Mouse (Mus musculus): ENCODE results near the gene Stac3. TPM values are rescaled to one million over a fixed set of nuclear protein-coding genes. Genes with fewer than 3 reads are reported as not detected.

Stac3 gene
- polyA plus RNA-seq, 1 experiment from 2014 or later, result 1.5 TPM

- Histone ChIP-seq H3K4me2 (replicated peaks) (peak overlapping the region; percentile 95), H3K9me3 (no peaks in the 10 kb centered on the region), H3K9ac (replicated peaks) (peak overlapping the region; percentile 91), H3K27me3 (peaks cover 11% of the 10 kb centered on the region; the same call in 1 of the 2 replicates), H3K4me1 (peaks cover 69% of the 10 kb centered on the region), H3K4me3 (peak overlapping the region; percentile 51), H3K36me3 (no peaks in the 10 kb centered on the region), H3K27ac (replicated peaks) (peak overlapping the region; percentile 99)
- peak; percentile 5; the same call in 1 of the 2 replicates for ATAC-seq (replicated peaks)
- under 1% methylated on average over 46 of the region's 46 CpGs for WGBS
Observed at GRCm38 (mm10) chr10:127511634-127512306, 10.3 kb downstream of the Stac3 start.

DNA sequence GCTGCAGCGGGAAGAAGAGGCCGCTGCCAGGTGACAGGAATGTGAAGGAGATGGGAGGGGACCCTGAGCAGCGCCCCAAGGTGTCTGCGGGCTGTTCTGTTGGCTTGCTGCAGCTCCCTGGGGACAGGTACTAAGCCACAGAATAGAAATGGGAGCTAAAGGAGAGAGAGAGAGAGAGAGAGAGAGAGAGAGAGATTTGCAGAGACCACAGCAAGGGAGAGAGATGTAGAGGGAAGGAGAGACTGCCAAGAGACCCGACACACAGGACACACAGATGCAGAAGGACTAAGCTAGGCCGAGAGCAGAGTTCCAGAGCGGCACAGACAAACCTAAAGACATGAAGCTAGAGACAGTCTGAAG lies 10.8 kb downstream of the Stac3 start:
- Histone ChIP-seq H3K9me3 (no peaks in the 10 kb centered on the region), H3K4me3 (peak overlapping the region; percentile 51), H3K27me3 (peaks cover 11% of the 10 kb centered on the region; the same call in 1 of the 2 replicates), H3K27ac (replicated peaks) (peak overlapping the region; percentile 99), H3K36me3 (no peaks in the 10 kb centered on the region), H3K4me2 (replicated peaks) (peak overlapping the region; percentile 95), H3K9ac (replicated peaks) (peak overlapping the region; percentile 91), H3K4me1 (peaks cover 69% of the 10 kb centered on the region)
- no peak for ATAC-seq (replicated peaks)
- 5% methylated on average over 7 of the region's 7 CpGs for WGBS

- peak; percentile 12 for ATAC-seq (replicated peaks)
- H3K9me3 ChIP-seq, result no peaks in the 10 kb centered on the region
- WGBS, result under 1% methylated on average over 27 of the region's 27 CpGs
- peaks cover 69% of the 10 kb centered on the region for H3K4me1 ChIP-seq
- H3K4me3 ChIP-seq, result peak overlapping the region; percentile 51
- H3K36me3 ChIP-seq, result peaks cover 3% of the 10 kb centered on the region
- peak overlapping the region; percentile 91 for H3K9ac ChIP-seq (replicated peaks)
- H3K4me2 ChIP-seq (replicated peaks), result peak overlapping the region; percentile 95
- peak overlapping the region; percentile 99 for H3K27ac ChIP-seq (replicated peaks)
- peaks cover 11% of the 10 kb centered on the region; the same call in 1 of the 2 replicates for H3K27me3 ChIP-seq
Observed at GRCm38 (mm10) chr10:127512813-127513212, 11.3 kb downstream of the Stac3 start.

DNA sequence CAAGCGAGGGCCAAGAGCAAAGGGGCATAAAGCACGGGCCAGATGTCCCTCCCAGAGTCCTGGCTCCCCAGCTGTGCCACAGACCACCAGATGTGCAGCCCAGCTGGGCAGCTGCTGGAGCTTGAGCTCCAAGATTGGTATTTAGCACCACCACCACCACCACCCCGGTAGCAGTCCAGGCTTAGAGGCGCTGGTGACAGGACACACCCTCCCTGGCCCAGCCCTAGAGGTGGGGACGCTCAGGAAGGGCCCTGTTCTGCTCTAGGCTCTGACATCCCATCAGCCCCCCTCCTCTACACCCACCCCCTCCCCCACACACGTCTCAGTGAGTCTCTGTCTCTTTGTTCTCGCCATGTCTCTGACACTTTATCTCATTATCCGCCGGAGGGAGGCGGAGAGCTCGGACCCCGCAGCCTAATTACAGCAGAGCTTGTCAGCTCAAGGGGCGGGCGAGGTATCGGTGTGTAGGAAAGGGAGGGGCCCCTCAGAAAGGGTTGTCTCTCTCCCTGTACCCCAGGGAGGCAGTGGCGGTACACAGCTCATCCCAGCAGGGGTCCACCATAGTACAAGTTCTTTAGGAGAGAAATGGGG lies 12.1 kb downstream of the Stac3 start:
- H3K4me2 ChIP-seq (replicated peaks), result peak overlapping the region; percentile 95
- peaks cover 15% of the 10 kb centered on the region; the same call in 1 of the 2 replicates for H3K27me3 ChIP-seq
- 1% methylated on average over 16 of the region's 16 CpGs for WGBS
- H3K4me1 ChIP-seq, result peaks cover 61% of the 10 kb centered on the region
- no peaks in the 10 kb centered on the region for H3K9me3 ChIP-seq
- peak overlapping the region; percentile 99 for H3K27ac ChIP-seq (replicated peaks)
- peak overlapping the region; percentile 37; the same call in 1 of the 2 replicates for H3K9ac ChIP-seq (replicated peaks)
- peaks cover 11% of the 10 kb centered on the region for H3K36me3 ChIP-seq
- ATAC-seq (replicated peaks), result no peak
- H3K4me3 ChIP-seq, result peak overlapping the region; percentile 51

GRCm38 (mm10) chr10:127514111-127514698 lies 12.7 kb downstream of the Stac3 start:
- H3K36me3 ChIP-seq, result peaks cover 11% of the 10 kb centered on the region
- peaks cover 55% of the 10 kb centered on the region for H3K4me1 ChIP-seq
- no peak for ATAC-seq (replicated peaks)
- no peak overlapping the region for H3K4me3 ChIP-seq
- no peak overlapping the region for H3K27ac ChIP-seq (replicated peaks)
- no peaks in the 10 kb centered on the region for H3K9me3 ChIP-seq
- H3K9ac ChIP-seq (replicated peaks), result no peak overlapping the region
- H3K27me3 ChIP-seq, result peaks cover 15% of the 10 kb centered on the region; the same call in 1 of the 2 replicates
- peak overlapping the region; percentile 95 for H3K4me2 ChIP-seq (replicated peaks)
- 12% methylated on average over 13 of the region's 13 CpGs for WGBS

DNA sequence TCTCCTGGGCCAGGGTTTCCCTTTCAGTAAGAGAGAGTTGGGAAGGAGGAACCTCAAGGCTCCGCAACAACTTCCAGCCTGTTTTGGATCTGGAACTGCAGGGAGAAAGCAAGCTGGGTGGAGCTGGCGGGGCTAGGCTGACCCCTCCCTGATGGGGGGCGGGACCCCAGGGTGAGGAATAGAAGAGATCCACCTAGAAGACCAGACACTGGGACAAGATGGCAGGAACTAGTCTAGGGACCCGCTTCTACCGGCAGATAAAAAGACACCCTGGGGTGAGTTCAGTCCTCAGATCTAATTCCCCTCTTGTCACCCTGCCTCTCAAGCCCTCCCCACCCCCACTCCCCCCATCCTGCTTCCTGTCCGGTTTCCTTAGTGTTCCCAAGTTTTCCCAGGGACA lies 13.3 kb downstream of the Stac3 start, which contains the start of gene Ndufa4l2:
Gene Ndufa4l2, plus strand, starts transcription at position 204 of the 400 bp plus-strand sequence.
- Histone ChIP-seq H3K4me2 (replicated peaks) (peak within 1 kb of the TSS; percentile 95), H3K27ac (replicated peaks) (no peak within 1 kb of the TSS; the same call in 1 of the 2 replicates), H3K27me3 (peaks cover 15% of the 10 kb centered on the region; the same call in 1 of the 2 replicates), H3K36me3 (peaks cover 11% of the 10 kb centered on the region), H3K9ac (replicated peaks) (0 out of 2 replicates have a peak within 1 kb of the TSS, but pooled peaks have one; percentile 37), H3K4me3 (peak within 1 kb of the TSS; percentile 51; the same call in 1 of the 2 replicates), H3K9me3 (no peaks in the 10 kb centered on the region), H3K4me1 (peaks cover 49% of the 10 kb centered on the region)
- no peak for ATAC-seq (replicated peaks)
- 27% methylated on average over 6 of the region's 6 CpGs for WGBS

DNA sequence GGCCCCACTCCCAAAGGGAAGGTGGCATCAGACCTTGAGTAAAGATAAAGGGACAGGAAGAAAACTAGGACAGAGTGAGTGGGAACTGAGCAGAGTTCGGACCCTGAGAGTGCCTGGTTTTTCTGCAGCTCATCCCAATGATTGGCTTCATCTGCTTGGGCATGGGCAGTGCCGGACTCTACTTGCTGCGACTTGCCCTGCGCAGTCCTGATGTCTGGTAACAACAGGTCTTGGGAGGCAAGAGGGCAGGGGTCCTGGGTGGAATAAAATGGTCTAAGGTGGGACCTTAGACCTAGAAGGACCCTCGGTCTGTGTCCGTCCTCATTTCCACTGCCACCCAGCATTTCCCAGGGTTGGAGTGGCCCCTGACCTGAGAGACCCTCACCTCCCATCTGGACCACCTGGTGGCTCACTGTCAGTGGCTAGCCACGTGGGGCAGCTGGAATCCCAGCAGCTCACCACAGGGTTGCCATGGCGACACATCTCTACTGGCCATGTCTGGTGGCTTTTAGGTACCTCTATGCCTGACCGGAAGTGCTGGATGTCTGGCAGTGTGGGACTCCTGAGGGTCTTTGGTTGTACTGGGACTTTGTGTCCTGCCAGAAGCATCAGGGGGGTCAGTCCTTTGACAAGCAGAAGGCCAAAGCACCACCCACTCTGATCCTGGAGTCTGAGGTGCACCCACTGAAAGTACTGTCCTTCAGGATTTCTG lies 13.9 kb downstream of the Stac3 start:
- no peak overlapping the region for H3K4me2 ChIP-seq (replicated peaks)
- peaks cover 42% of the 10 kb centered on the region for H3K4me1 ChIP-seq
- H3K4me3 ChIP-seq, result no peak overlapping the region
- peaks cover 15% of the 10 kb centered on the region; the same call in 1 of the 2 replicates for H3K27me3 ChIP-seq
- no peak overlapping the region for H3K9ac ChIP-seq (replicated peaks)
- 32% methylated on average over 9 of the region's 9 CpGs for WGBS
- H3K9me3 ChIP-seq, result no peaks in the 10 kb centered on the region
- H3K36me3 ChIP-seq, result peaks cover 11% of the 10 kb centered on the region
- H3K27ac ChIP-seq (replicated peaks), result no peak overlapping the region
- no peak for ATAC-seq (replicated peaks)

DNA sequence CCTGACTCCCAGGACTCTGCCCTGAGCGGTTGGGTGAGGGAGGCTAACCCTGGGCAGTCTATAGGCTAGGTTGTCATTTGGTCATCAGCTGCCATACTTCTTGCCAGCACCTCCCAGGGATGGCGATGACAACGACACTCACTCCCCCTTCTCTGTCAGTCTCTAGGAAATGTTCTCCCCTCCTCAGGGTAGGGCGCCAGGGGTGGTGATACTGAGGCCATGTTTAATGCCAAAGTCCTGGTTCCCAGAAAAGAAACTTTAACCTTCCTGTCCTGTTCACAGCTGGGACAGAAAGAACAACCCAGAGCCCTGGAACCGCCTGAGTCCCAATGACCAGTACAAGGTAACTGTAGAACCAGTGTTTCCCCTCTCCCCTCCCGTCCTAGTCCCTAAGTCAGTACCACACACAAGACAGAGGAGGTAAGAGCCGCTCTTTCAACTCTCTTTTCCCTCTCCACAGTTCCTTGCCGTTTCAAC lies 14.5 kb downstream of the Stac3 start:
- Histone ChIP-seq H3K27me3 (peaks cover 15% of the 10 kb centered on the region; the same call in 1 of the 2 replicates), H3K27ac (replicated peaks) (no peak overlapping the region), H3K4me3 (no peak overlapping the region), H3K4me1 (peaks cover 42% of the 10 kb centered on the region), H3K9me3 (no peaks in the 10 kb centered on the region), H3K36me3 (peaks cover 11% of the 10 kb centered on the region), H3K4me2 (replicated peaks) (no peak overlapping the region), H3K9ac (replicated peaks) (no peak overlapping the region)
- no peak for ATAC-seq (replicated peaks)
- 25% methylated on average over 8 of the region's 8 CpGs for WGBS

DNA sequence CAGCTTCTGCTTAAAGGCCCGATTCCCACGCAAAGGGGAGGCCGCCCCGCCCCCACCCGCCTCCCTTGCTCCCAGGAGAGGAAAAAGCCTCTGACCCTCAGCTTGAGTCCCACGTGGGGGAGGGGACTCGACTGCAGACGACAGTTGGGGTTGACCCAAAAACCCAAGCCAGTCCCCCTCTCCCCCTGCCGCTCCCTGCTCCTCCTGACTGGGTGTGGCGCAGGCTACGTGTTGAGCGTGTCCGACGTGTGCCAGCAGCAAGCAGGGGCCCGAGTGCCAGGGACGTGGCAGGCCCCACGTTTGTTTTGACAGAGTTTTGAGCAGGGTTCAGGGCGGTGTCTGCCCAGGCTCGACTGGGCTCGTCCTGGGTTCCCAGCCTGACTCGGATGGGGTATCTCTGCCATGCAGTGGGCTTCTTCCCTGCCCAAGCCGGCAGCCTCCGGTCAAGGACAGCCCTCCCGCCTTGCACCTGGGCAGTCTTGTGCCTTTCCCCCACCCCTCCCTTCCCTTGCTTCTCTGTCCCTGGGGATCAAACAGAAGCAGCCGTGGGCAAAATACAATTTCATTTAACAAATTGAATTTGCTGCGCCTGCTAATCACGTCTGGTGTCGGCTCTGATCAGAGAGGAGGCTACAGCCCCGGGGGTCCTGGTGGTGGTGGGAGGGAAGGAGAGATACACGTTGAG lies 15.2 kb downstream of the Stac3 start:
- Histone ChIP-seq H3K9ac (replicated peaks) (no peak overlapping the region), H3K36me3 (peaks cover 11% of the 10 kb centered on the region), H3K4me1 (peaks cover 42% of the 10 kb centered on the region), H3K9me3 (no peaks in the 10 kb centered on the region), H3K27me3 (peaks cover 15% of the 10 kb centered on the region; the same call in 1 of the 2 replicates), H3K4me2 (replicated peaks) (no peak overlapping the region), H3K4me3 (no peak overlapping the region), H3K27ac (replicated peaks) (no peak overlapping the region)
- ATAC-seq (replicated peaks), result no peak
- WGBS, result 12% methylated on average over 30 of the region's 30 CpGs

DNA sequence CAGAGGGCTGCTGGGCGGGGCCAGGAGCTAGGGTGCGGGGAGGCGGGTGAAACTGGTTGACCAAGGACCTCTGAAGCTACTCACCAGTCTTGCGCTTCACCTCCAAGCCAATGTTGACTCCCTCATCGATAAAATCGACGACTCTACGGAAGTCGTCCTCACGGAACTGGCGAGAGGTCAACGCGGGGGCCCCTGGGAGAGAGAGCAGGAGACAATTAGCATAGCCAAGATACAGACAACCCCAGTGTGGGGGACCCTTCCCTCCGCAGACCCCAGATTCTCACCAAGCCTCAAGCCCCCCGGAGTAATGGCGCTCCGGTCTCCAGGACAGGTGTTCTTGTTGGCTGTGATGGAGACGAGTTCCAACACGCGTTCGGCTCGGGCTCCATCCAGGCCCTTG lies 16.5 kb downstream of the Stac3 start:
- no peaks in the 10 kb centered on the region for H3K9me3 ChIP-seq
- peaks cover 11% of the 10 kb centered on the region for H3K36me3 ChIP-seq
- ATAC-seq (replicated peaks), result no peak
- no peak overlapping the region for H3K27ac ChIP-seq (replicated peaks)
- peaks cover 15% of the 10 kb centered on the region; the same call in 1 of the 2 replicates for H3K27me3 ChIP-seq
- H3K4me3 ChIP-seq, result no peak overlapping the region
- peaks cover 34% of the 10 kb centered on the region for H3K4me1 ChIP-seq
- 95% methylated on average over 22 of the region's 22 CpGs for WGBS
- H3K4me2 ChIP-seq (replicated peaks), result no peak overlapping the region
- no peak overlapping the region for H3K9ac ChIP-seq (replicated peaks)

DNA sequence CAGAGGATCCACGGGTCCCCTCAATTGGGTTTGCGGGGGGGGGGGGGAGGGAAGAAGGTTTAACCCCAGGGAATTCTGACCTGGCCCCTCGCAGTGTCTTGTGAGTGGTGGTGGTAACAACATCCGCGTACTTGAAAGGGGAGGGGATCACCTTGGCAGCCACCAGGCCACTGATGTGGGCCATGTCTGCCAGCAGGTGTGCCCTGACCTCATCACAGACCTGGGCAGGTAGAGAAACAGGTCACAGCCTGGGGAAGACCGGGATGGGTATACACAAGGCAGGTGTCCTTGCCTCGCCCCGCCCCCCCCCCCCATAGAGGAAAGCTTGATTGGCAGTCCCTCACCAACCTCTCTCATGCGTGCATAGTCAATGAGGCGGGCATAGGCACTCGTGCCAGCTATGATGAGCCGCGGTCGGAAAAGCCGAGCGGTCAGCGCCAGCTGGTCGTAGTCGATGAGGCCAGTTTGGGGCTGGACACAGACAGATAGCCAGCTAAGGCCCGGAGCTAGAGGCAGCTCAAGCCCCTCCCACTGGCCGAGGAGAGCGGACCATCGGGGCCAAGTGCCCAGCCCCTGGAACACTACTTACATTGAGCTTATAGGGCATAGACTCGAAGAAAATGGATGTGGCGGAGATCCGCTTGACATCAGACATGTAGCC lies 17.7 kb downstream of the Stac3 start:
- peaks cover 11% of the 10 kb centered on the region for H3K36me3 ChIP-seq
- no peak overlapping the region for H3K4me3 ChIP-seq
- no peak overlapping the region for H3K4me2 ChIP-seq (replicated peaks)
- WGBS, result 97% methylated on average over 25 of the region's 26 CpGs
- peaks cover 22% of the 10 kb centered on the region for H3K4me1 ChIP-seq
- no peak overlapping the region for H3K27ac ChIP-seq (replicated peaks)
- no peak for ATAC-seq (replicated peaks)
- H3K27me3 ChIP-seq, result peaks cover 15% of the 10 kb centered on the region; the same call in 1 of the 2 replicates
- H3K9ac ChIP-seq (replicated peaks), result no peak overlapping the region
- H3K9me3 ChIP-seq, result no peaks in the 10 kb centered on the region
